In genomic region chr2:162660941-162661386, GRCm38 (mm10) we compare ENCODE assay signal across 8 mouse cellular contexts. TPM values are rescaled to one million over a fixed set of nuclear protein-coding genes. Genes with fewer than 3 reads are reported as not detected.
A peak's percentile ranks its signal among the peaks of the same experiment; 100 is the strongest.
DNase-seq lines count a peak whose midpoint lies in the region; ATAC-seq and TF ChIP-seq lines count a peak whose summit lies in the region.

Gene Ptprt (minus strand): TSS chr2:162661147.

- no peak within 1 kb of the TSS for H3K9ac ChIP-seq in lung, postnatal 0 days (replicated peaks; ENCODE audit: low read depth)
- peak within 1 kb of the TSS; percentile 86 for H3K9ac ChIP-seq in hindbrain, embryonic 16.5 days (ENCODE audit: low read depth, low read length)
- H3K9ac ChIP-seq in liver, embryonic 12.5 days, result no peak within 1 kb of the TSS

- peak within 1 kb of the TSS; percentile 74 for H3K4me2 ChIP-seq in lung, postnatal 0 days (replicated peaks; ENCODE audit: low read depth, low read length)
- H3K4me2 ChIP-seq in hindbrain, embryonic 16.5 days (ENCODE audit: low read length), result peak within 1 kb of the TSS; percentile 95
- peak within 1 kb of the TSS; percentile 63 for H3K4me2 ChIP-seq in liver, embryonic 12.5 days

- H3K9me3 ChIP-seq in lung, postnatal 0 days (ENCODE audit: low read length), result no peaks in the 10 kb centered on the region
- H3K9me3 ChIP-seq in embryonic facial prominence, embryonic 10.5 days, result no peaks in the 10 kb centered on the region
- H3K9me3 ChIP-seq in hindbrain, embryonic 16.5 days (ENCODE audit: control insufficient read depth, low read length), result no peaks in the 10 kb centered on the region
- no peaks in the 10 kb centered on the region for H3K9me3 ChIP-seq in liver, embryonic 12.5 days (replicated peaks)

- TF ChIP-seq EP300 in lung, postnatal 0 days (IDR thresholded peaks at IDR 0.05), result no peak

- H3K36me3 ChIP-seq in lung, postnatal 0 days (ENCODE audit: insufficient read depth, low read length), result no peaks in the 10 kb centered on the region
- H3K36me3 ChIP-seq in embryonic facial prominence, embryonic 10.5 days (replicated peaks), result no peaks in the 10 kb centered on the region
- no peaks in the 10 kb centered on the region for H3K36me3 ChIP-seq in hindbrain, embryonic 16.5 days (ENCODE audit: control insufficient read depth, insufficient read depth, low read length)
- H3K36me3 ChIP-seq in liver, embryonic 12.5 days, result no peaks in the 10 kb centered on the region

- no peak for DNase-seq in lung, postnatal 0 days (ENCODE audit: low spot score)
- no peak for DNase-seq in lung, postnatal 14 days
- DNase-seq in embryonic facial prominence, embryonic 10.5 days (ENCODE audit: low spot score), result peak; percentile 53
- peak; percentile 28 to 58 for DNase-seq in right cerebral cortex, postnatal 36 days (ENCODE audit: low spot score in 2 of 2)
- DNase-seq in T-cell, adult 2 months (ENCODE audit: low spot score), result no peak

- peak within 1 kb of the TSS; percentile 33 for H3K4me3 ChIP-seq in lung, postnatal 0 days (ENCODE audit: low read depth, low read length)
- H3K4me3 ChIP-seq in embryonic facial prominence, embryonic 10.5 days, result peak within 1 kb of the TSS; percentile 74
- peak within 1 kb of the TSS; percentile 79 for H3K4me3 ChIP-seq in hindbrain, embryonic 16.5 days (ENCODE audit: low read length)
- H3K4me3 ChIP-seq in liver, embryonic 12.5 days, result peak within 1 kb of the TSS; percentile 40

- H3K4me1 ChIP-seq in lung, postnatal 0 days (ENCODE audit: insufficient read depth, low read depth, low read length), result no peaks in the 10 kb centered on the region
- peaks cover 52% of the 10 kb centered on the region for H3K4me1 ChIP-seq in embryonic facial prominence, embryonic 10.5 days
- peaks cover 27% of the 10 kb centered on the region for H3K4me1 ChIP-seq in hindbrain, embryonic 16.5 days (ENCODE audit: control insufficient read depth, insufficient read depth, low read depth, low read length)
- H3K4me1 ChIP-seq in liver, embryonic 12.5 days, result peaks cover 7% of the 10 kb centered on the region; the same call in 1 of the 2 replicates

- peak; percentile 38 for ATAC-seq in lung, postnatal 0 days
- peak; percentile 61 for ATAC-seq in hindbrain, embryonic 16.5 days
- no peak for ATAC-seq in liver, embryonic 12.5 days
- no peak for ATAC-seq in inflammation-experienced regulatory T-cells, adult 6 months

- peaks cover 32% of the 10 kb centered on the region for H3K27me3 ChIP-seq in lung, postnatal 0 days (replicated peaks; ENCODE audit: insufficient read depth, low read length)
- peaks cover 81% of the 10 kb centered on the region for H3K27me3 ChIP-seq in embryonic facial prominence, embryonic 10.5 days (replicated peaks; ENCODE audit: low read depth, poor library complexity, severe bottlenecking)
- 0 out of 2 replicates have a peak, but pooled peaks cover 2% of the 10 kb centered on the region for H3K27me3 ChIP-seq in hindbrain, embryonic 16.5 days (replicated peaks; ENCODE audit: control insufficient read depth, insufficient read depth, low read length)
- H3K27me3 ChIP-seq in liver, embryonic 12.5 days (replicated peaks), result peaks cover 79% of the 10 kb centered on the region

- WGBS in lung, postnatal 0 days, result 1% methylated on average over 15 of the region's 73 CpGs
- WGBS in embryonic facial prominence, embryonic 10.5 days, result under 1% methylated on average over 73 of the region's 73 CpGs
- WGBS in hindbrain, embryonic 16.5 days, result 0% methylated on average over 39 of the region's 73 CpGs
- WGBS in liver, embryonic 12.5 days (ENCODE audit: insufficient replicate concordance), result 2% methylated on average over 42 of the region's 73 CpGs

- no peak for TF ChIP-seq CTCF in lung, postnatal 0 days (IDR thresholded peaks at IDR 0.05)

- no peak within 1 kb of the TSS for H3K27ac ChIP-seq in lung, postnatal 0 days (ENCODE audit: low read length)
- H3K27ac ChIP-seq in embryonic facial prominence, embryonic 10.5 days (replicated peaks), result peak within 1 kb of the TSS; percentile 48
- H3K27ac ChIP-seq in hindbrain, embryonic 16.5 days (ENCODE audit: low read depth, low read length), result peak within 1 kb of the TSS; percentile 77
- no peak within 1 kb of the TSS for H3K27ac ChIP-seq in liver, embryonic 12.5 days

RNA-seq across cellular contexts. Expression of gene Ptprt, which starts in this region (rescaled TPM):
- polyA plus RNA-seq in lung, postnatal 0 days (2015; fragmentation: Nextera tagmentation; extraction: Ambion mirVana), result 0.08 and 0.37 TPM in 2 replicates
- 0.33 and 0.72 TPM in 2 replicates for polyA plus RNA-seq in embryonic facial prominence, embryonic 10.5 days (2016; fragmentation: Nextera tagmentation; extraction: Ambion mirVana)
- 11.5 and 12.1 TPM in 2 replicates for polyA plus RNA-seq in hindbrain, embryonic 16.5 days (2015; fragmentation: Nextera tagmentation; extraction: Ambion mirVana)
- polyA plus RNA-seq in liver, embryonic 12.5 days (2016; fragmentation: Nextera tagmentation; extraction: Ambion mirVana), result 0.02 and 0.20 TPM in 2 replicates
- not detected for polyA plus RNA-seq in inflammation-experienced regulatory T-cells, adult 6 months (2017; shearing (Covaris generic))

Comparison
In these comparisons a context has a peak if more than half of its experiments do, and no peak if none do; other contexts are left out.
1. Peak in ATAC-seq, H3K4me3 ChIP-seq and H3K4me2 ChIP-seq in lung, postnatal 0 days; RNA of the gene not detected or under 1 TPM.
2. Peak in DNase-seq, H3K4me3 ChIP-seq and H3K27ac ChIP-seq in embryonic facial prominence, embryonic 10.5 days; RNA of the gene not detected or under 1 TPM.
3. DNase-seq: peak in right cerebral cortex, postnatal 36 days (2 of 2); none in lung, postnatal 0 days (single experiment), lung, postnatal 14 days (single experiment) and T-cell, adult 2 months (single experiment).
4. Peak in every context shown above with its lines, with median percentiles within 50 percentile points of each other: H3K4me2 ChIP-seq and H3K4me3 ChIP-seq.